Mouse (Mus musculus) skeletal muscle tissue, postnatal 0 days (tissue): Measurements from ENCODE around the gene Olfr787. TPM values are rescaled to one million over a fixed set of nuclear protein-coding genes. Genes with fewer than 3 reads are reported as not detected.

Experiments
- polyA plus RNA-seq: library from polyadenylated mRNA; unstranded; fragments of >200 nt; fragmentation: Nextera tagmentation; extraction: Ambion mirVana; gene quantifications from 2 replicates; pipeline ENCODE4 v1.2.1, GENCODE M21; 2015

The Olfr787 gene
- polyA plus RNA-seq: not detected in 2 replicates

GRCm38 (mm10) chr10:129461562-129461961 lies at the start of gene Olfr787:
Gene Olfr787 (plus strand): TSS chr10:129461862.

GRCm38 (mm10) chr10:129427006-129427405 lies 34.7 kb upstream of the Olfr787 start, which contains the start of gene Olfr786:
Gene Olfr786 (plus strand): TSS chr10:129427306.

GRCm38 (mm10) chr10:129470698-129471097 lies 9.0 kb downstream of the Olfr787 start, which contains the start of gene Olfr788:
Gene Olfr788 (plus strand): TSS chr10:129470998.

GRCm38 (mm10) chr10:129484452-129484851 lies 22.8 kb downstream of the Olfr787 start, which contains the start of gene Olfr789:
Gene Olfr789 (plus strand): TSS chr10:129484752.

GRCm38 (mm10) chr10:129498192-129498591 lies 36.5 kb downstream of the Olfr787 start, which contains the start of gene Olfr790:
Gene Olfr790 (plus strand): TSS chr10:129498492.

Other genes starting within 250 kb of the Olfr787 start
- gene Olfr774, start 225.7 kb upstream of the Olfr787 start, polyA plus RNA-seq: not detected in 2 replicates
- not detected in 2 replicates for gene Olfr775, start 213.4 kb upstream of the Olfr787 start, polyA plus RNA-seq
- gene Olfr776, start 202.7 kb upstream of the Olfr787 start, polyA plus RNA-seq: not detected in 2 replicates
- not detected in 2 replicates for gene Olfr777, start 190.4 kb upstream of the Olfr787 start, polyA plus RNA-seq
- gene Olfr780, start 143.7 kb upstream of the Olfr787 start, polyA plus RNA-seq: not detected in 2 replicates
- gene Olfr781, start 133.0 kb upstream of the Olfr787 start, polyA plus RNA-seq: not detected in 2 replicates
- not detected in 2 replicates for gene Olfr782, start 113.0 kb upstream of the Olfr787 start, polyA plus RNA-seq
- gene Olfr784, start 77.8 kb upstream of the Olfr787 start, polyA plus RNA-seq: 0.06 TPM in 1 of 2 replicates, not detected in the other
- gene Olfr785, start 56.4 kb upstream of the Olfr787 start, polyA plus RNA-seq: not detected in 2 replicates
- not detected in 2 replicates for gene Olfr786, start 34.6 kb upstream of the Olfr787 start, polyA plus RNA-seq
- gene Olfr788, start 9.1 kb downstream of the Olfr787 start, polyA plus RNA-seq: not detected in 2 replicates
- gene Olfr789, start 22.9 kb downstream of the Olfr787 start, polyA plus RNA-seq: not detected in 2 replicates
- not detected in 2 replicates for gene Olfr790, start 36.6 kb downstream of the Olfr787 start, polyA plus RNA-seq
- gene Olfr791, start 59.9 kb downstream of the Olfr787 start, polyA plus RNA-seq: not detected in 2 replicates
- gene Olfr792, start 77.3 kb downstream of the Olfr787 start, polyA plus RNA-seq: not detected in 2 replicates
- gene Olfr794, start 105.8 kb downstream of the Olfr787 start, polyA plus RNA-seq: not detected in 2 replicates
- not detected in 2 replicates for gene Olfr796, start 150.7 kb downstream of the Olfr787 start, polyA plus RNA-seq
- not detected in 2 replicates for gene Olfr798, start 166.1 kb downstream of the Olfr787 start, polyA plus RNA-seq
- gene Olfr799, start 175.6 kb downstream of the Olfr787 start, polyA plus RNA-seq: not detected in 2 replicates
- not detected in 2 replicates for gene Olfr800, start 195.8 kb downstream of the Olfr787 start, polyA plus RNA-seq
- gene Olfr801, start 212.0 kb downstream of the Olfr787 start, polyA plus RNA-seq: not detected in 2 replicates
- not detected in 2 replicates for gene Olfr802, start 226.3 kb downstream of the Olfr787 start, polyA plus RNA-seq
- not detected in 2 replicates for gene Olfr803, start 232.4 kb downstream of the Olfr787 start, polyA plus RNA-seq
- not detected in 2 replicates for gene Olfr804, start 241.3 kb downstream of the Olfr787 start, polyA plus RNA-seq